Mouse (Mus musculus): ENCODE data around the gene Dzank1.

The Dzank1 gene

DNA sequence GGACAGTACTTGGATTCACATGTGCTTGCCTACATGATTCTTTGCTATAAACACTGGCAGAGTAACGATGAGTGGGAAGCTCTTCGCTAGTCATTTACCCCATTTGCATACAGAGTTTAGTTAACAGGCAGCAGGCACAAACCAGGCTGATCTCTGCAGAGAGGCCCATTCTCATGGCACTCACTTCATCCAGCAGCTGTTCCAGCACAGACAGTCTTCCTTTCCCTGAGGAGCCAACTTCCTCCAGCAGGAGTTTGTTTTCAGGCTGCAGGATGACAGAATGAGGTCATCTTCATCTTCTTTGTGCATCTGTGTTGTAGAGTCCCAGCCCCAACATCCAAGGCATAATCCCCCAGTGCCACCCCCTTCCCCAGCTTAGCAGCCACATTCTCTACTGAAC, 47.8 kb downstream of the Dzank1 start:
- in situ Hi-C loops (cut with MboI; ENCODE audit: unreplicated experiment in 2 of 2): no loop called here

DNA sequence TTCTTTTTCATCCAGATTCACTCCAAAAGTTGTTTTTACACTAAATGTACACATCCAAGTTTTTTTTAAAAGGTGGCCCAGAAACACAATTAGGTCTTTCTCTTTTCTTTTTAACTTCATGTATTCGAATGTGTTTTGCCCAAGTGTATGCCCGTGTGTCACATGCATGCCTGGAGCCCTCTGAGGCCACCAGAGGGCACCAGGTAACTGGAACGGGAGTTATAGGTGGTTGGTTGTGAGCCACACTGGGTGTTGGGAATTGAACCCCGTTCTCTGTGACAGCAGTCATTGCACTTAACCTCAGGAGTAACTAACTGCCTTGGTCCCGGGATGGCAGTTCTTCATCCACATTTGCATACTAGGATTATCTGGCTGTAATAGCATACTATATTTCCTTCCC, 60.0 kb downstream of the Dzank1 start:
- in situ Hi-C loops (cut with MboI; ENCODE audit: unreplicated experiment in 2 of 2): loop anchor here (25.0 kb wide), 1 partner anchor 1120 kb away; no protein-coding TSS in a partner anchor

DNA sequence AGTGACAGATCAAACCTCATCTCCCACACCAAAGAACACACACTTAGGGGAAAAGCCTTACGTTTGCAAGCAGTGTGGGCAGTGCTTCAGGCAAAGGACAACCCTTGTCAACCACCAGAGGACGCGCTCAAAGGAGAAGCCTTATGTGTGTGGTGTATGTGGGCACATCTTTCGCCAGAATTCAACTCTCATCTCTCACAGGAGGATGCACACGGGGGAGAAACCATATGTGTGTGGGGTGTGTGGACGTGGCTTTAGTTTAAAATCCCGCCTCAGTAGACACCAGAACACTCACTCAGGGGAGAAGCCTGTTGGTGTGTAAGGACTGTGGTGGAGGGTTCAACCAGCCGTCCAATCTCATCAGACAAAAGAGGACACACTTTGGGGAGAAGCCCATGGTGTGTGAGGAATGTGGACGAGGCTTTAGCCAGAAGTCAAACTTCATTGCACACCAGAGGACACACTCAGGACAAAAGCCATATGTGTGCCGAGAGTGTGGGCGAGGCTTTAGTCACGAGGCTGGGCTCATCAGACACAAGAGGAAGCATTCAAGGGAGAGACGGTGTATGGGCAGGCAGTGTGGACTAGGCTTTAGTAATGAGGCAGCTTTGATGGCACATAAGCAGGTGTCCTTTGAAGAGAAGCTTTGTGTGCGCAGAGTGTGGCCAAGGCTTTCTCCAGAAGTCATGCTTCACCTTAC, 61.2 kb downstream of the Dzank1 start:
- in situ Hi-C loops (cut with MboI; ENCODE audit: unreplicated experiment in 2 of 2): loop anchor here (25.0 kb wide), 1 partner anchor 1121 kb away; no protein-coding TSS in a partner anchor

DNA sequence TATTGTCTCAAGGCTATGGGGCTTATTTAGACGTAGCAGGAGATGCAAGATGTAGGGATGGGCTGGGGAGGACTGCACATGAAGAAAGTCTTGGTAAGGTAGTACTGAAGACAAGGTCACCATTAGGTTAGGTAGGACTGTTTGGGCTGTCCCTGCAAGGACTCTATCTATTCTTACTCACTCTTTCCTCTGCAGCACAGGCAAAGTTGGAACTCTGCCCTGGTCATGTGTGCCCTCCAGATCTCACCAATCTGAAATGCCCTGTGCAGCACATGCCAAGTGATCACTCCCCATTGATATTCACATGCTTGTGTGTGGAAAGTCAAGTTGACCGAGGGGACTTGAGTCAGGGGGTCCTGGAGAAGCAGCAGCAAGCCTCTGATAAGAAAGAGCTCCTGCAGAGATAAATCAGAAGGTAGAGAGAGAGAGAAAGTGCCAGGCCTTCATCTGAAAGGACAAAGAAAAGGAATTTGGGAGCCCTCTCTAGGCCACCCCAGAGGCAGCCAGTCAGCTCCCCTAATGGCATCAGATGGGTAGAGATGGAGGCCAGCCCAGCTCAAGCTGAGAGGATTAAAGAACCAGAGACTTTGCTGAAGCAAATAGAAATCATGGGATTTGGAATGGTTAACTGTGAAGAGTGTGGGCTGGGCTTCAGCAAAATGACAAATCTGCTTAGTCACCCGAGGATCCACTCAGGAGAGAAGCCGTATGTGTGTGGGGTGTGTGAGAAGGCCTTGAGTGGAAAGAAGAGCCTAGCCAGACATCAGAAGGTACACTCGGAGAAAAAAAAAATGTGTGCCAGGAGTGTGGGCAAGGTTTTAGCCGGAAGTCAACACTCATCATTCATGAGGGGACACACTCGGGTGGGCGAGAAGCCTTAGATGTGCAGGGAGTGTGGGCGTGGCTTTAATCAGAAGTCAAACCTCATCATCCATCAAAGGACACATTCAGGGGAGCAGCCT, 62.1 kb downstream of the Dzank1 start:
- in situ Hi-C loops (cut with MboI; ENCODE audit: unreplicated experiment in 2 of 2): loop anchor here (25.0 kb wide), 1 partner anchor 1122 kb away; no protein-coding TSS in a partner anchor

DNA sequence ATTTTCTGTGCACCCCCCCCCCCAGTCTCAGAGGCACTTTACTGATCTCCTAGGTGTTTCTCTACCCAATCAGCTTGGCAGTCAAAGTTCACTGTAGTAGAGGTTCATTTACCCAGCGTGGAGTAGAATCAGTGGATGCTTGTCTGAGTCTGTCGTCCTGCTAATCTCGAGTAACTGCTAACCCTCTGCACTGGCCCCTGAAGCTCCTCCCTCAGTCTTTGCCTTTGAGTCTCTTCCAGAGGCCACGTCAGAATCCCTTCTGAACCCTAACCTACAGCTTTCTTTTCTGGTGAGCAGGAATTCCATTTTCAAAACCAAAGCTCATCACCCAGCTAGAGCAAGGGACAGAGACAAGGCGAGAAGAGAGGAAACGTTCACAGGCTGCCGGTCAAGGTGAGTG, 63.0 kb downstream of the Dzank1 start:
- in situ Hi-C loops (cut with MboI; ENCODE audit: unreplicated experiment in 2 of 2): loop anchor here (25.0 kb wide), 1 partner anchor 1123 kb away; no protein-coding TSS in a partner anchor

DNA sequence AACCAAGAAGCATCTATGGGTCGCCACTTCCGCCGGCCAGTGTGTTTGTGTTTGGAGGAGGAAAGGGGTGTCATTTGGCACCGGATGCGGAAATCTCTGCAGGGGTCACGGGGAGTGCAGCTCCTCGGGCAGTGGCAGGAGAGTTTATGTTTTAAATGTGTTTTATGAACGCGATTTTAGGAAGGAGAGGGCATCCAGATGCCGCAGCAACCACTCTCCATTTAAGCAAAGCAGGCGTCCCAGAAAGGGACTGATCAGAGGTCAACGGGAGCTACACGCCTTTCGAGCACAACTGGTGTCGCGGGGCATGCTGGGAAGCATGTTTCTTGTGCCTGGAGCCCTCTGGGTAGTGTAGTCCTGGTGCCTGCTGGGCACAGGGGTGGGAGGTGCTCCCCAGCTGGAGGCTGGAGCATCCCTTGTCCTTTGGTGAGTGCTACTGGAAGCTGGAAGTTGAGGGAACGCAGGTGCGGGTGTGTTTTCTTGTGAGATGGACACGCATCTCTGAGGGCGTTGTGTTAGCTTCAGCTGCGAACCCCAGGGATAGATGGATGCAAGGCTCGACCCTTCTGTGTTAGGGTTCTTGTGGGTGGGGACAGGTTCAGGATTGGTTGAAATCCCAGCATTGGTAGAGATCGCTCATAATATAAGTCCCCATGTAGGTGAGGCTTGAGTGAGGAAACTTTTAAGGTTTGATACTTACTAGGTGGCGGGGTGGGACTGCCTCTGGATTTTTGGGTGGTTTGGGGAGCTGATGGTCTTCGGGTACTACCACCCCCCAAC, 68.0 kb downstream of the Dzank1 start:
- in situ Hi-C loops (cut with MboI; ENCODE audit: unreplicated experiment in 2 of 2): loop anchor here (25.0 kb wide), 1 partner anchor 1128 kb away; no protein-coding TSS in a partner anchor

DNA sequence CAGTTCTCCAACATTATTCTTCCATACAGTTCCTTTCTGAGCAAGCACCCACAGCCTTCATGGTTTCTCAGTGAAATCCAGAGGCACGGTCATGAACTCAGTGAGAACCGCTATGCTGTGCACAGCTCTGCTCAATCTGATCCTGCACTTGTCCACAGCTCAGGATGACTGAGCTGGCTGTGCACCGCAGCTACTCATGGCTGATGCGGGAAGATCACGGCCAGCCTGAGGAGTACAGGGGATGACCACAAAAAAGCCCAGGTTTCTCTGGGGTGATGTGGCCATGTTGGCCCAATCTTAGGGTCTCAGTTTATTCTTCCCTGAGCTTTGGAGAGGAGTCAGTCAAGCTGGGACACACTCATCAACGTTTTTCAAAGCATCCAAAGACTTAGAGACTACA, 68.9 kb downstream of the Dzank1 start:
- in situ Hi-C loops (cut with MboI; ENCODE audit: unreplicated experiment in 2 of 2): loop anchor here (25.0 kb wide), 1 partner anchor 1129 kb away; no protein-coding TSS in a partner anchor

DNA sequence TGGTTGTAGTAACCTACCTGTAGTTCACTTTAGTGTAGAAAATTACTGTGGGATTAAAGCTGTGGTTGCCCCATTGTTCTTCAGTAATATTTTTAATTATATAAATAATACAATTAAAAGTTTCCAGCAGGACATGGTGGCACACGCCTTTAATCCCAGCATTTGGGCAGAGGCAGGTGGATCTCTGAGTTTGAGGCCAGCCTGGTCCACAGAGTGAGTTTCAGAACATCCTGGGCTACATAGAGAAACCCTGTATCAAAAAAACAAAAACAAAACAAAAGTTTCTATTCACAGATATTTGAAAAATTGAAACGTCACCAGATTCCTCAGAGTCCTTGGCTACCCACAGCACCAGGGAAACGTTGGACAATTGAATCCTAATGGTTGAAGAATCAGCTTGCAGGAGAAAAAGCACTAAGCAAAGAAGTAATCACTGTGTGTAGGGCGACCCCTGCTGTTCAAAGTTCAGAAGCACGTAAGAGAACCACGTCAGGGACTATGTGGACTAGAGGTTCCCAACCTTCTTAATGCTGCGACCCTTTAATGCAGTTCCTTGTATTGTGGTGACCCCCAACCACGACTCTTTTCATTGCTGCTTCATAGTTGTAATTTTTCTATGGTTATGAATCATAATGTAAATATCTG, 74.7 kb downstream of the Dzank1 start:
- in situ Hi-C loops (cut with MboI; ENCODE audit: unreplicated experiment in 2 of 2): loop anchor here (5.0 to 25.0 kb wide), 3 partner anchors 615 to 1340 kb away; no protein-coding TSS in a partner anchor

DNA sequence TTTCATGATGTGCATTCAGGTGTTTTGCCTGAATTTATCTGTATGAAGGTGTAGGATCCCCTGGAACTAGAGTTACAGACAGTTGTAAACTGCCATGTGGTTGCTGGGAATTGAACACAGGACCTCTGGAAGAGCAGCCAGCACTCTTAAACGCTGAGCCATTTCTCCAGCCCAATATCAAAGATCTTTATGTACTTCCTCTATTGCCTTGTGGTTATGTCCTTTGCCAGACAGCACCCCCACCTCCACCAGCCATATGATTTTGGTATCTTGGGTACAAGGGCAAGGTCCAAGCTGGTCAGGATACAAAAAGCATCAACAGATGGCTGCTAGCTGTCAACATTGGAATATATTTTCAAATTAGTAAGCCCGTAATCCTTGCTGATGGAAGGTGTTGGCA, 76.8 kb downstream of the Dzank1 start:
- in situ Hi-C loops (cut with MboI; ENCODE audit: unreplicated experiment in 2 of 2): loop anchor here (5.0 to 25.0 kb wide), 3 partner anchors 613 to 1338 kb away; no protein-coding TSS in a partner anchor

DNA sequence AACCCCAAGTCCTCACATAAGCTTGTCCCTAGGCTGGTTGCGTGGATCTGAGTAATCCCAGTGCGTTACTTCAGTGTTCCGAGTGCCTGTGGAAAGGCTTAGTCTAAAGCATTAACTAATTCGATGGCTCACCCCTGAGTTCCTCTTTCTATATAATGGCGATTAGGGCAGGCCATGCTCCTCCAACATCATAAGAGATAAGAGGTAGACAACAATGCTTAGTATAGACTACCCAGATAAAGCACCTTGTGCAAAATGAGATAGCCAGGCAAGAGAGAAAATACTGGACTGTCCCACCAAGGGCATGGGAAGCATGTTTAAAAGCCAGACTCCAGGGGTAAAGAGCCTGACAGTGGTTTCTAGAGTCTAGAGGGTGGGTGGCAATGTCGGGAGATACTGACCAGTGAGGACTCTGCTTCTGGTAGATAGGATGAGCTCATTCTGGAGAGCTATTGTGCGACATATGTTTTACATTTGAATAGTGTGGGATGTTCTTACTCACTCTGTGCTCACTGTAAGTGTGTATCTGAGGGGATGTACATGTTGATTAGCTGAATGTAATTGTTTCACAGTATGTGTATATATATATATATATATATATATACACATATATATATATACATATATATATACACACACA, 80.7 kb downstream of the Dzank1 start:
- in situ Hi-C loops (cut with MboI; ENCODE audit: unreplicated experiment in 2 of 2): no loop called here

DNA sequence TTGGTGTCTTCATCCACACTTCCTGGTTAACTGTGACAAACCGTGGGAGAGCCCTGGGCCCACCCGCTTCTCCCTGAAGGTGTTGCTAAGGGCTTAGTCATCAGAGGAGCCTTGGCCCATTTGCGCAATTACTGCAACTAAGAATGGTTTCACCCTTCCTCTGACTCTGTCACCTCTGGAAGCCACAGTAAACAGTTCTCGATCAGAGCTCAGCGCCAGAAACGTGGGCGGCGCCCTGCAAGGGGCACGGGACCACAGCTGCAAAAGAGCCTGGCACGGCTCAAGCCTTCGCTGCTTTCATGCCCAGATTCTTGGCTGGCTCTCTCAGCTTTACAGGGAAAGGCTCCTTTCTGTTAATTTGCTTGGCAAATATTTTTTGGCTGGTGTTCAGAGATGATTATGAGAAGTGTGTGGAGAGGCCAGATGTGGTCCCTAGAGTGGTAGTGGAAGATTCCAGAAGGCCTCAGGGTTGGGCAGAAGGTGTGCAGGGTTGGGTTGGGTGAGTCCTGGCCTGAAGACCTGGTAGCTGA, 85.8 kb downstream of the Dzank1 start:
- in situ Hi-C loops (cut with MboI; ENCODE audit: unreplicated experiment in 2 of 2): no loop called here

DNA sequence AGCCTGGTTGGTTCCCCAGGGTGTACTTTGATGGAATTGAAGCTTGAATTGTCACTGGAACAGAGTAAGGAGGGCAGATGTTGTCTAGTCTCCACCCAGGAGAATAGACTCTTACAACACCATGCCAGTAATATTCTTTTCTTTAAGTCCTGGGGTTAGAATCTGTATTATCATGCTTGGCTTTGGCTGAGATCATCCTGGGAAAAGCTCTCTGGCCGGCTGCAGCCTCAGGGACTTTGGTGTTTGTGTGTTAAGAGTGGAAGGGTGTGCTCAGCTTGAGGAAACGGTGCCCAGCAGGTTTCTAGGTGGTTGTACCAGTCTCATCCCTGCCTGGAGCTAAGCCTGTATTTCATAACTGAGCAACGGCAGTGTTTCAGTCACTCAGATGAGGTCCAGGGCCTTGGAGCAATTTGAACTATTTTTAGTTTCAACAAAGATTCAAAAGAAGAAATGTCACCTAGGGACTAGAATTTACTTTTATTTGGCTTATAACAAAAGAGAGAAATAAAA, 88.0 kb downstream of the Dzank1 start:
- in situ Hi-C loops (cut with MboI; ENCODE audit: unreplicated experiment in 2 of 2): no loop called here

DNA sequence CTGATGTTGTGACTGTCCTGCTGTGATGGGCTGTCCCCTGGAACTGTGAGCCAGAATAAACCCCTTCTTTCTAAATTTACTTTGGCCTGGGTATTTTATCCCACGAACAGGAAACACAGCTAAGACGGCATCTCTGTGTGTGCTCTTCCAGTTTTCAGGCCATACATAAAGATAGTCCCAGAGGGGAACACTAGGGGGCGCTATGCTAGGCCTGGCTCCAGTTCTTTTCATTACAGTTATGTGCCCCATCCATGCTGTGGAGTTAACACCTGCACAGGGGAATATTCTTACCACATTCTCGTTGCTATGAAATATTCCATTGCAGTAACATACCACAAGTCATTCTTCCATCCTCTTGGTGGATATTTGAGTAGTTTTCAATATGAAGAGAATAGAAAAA, 88.8 kb downstream of the Dzank1 start:
- in situ Hi-C loops (cut with MboI; ENCODE audit: unreplicated experiment in 2 of 2): no loop called here

DNA sequence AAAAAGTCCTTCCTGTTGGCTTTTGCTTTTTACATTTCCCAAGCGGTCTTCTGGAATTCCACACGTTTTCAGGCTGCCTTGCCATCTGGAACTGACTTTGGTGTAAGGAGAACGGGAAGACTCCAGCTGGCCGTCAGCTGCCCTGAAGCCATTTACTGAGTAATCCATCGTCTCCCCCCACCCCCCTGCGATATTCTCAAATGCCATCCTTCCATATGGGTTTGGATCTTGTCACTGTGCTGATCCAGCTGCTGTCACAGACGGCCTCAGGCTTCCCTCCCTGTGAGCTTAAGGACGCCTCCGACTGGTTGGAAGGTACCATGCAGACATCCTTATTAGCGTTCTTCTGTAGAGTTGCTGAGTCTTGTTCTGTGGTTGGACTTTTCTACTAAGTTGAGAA, 91.5 kb downstream of the Dzank1 start:
- in situ Hi-C loops (cut with MboI; ENCODE audit: unreplicated experiment in 2 of 2): no loop called here

DNA sequence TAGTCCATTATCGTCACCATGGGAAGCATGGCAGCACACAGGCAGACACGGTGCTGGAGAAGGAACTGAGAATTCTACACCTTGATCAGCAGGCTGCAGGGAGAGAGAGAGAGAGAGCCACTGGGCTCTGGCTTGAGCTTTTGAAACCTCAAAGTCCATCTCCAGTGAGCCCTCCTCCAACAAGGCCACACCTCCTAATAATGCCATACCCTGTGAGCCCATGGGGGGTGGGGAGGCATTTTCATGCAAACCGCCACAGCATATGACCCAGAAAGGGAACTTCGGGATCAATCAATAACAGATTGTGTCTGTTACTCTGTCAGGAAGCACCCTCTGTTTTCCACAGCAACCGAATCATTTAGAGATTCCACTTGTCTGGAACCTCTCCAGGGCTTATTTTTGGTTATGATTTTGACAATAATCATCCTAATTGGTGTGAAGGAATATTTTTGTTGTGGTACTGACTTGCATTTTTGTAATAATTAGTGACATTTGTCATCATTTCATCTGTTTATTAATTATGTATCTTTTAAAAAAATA, 95.9 kb downstream of the Dzank1 start:
- in situ Hi-C loops (cut with MboI; ENCODE audit: unreplicated experiment in 2 of 2): no loop called here

DNA sequence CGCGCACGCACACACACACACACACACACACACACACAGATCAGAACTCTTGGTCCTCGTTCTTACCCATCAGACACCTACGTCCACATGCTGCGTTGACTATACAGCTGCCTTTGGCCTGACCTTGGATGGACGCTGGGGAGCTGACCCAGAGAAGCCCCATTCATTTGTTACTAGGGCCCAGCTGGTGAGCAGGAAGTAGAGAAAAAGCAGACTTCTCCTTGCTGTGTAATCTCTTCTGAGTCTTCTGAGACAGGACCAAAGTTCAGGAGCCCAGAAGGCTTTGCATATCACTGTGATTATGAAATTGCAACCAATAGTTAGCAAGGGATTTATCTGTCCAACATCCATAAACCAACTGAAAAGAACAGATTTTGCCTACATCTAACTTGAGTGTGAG, 98.0 kb downstream of the Dzank1 start:
- in situ Hi-C loops (cut with MboI; ENCODE audit: unreplicated experiment in 2 of 2): no loop called here

DNA sequence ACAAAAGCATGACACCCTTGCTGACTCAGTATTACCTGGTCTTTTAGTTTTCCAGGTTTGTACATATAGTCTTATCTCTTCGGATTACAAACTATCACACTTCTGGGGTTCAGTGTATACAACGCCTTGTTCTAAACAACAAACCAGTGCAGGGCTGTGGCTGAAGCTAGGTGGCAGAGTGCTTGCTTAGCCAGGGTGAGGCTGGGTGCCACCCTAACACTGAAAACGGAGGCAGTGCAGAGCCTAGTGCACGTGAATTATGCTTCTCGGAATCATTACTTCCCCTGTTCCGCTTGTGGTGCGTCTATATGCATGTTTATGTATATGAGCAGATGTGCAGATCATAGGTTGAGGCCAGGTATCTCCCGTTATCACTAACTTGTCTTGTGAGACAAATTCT, 98.6 kb downstream of the Dzank1 start:
- in situ Hi-C loops (cut with MboI; ENCODE audit: unreplicated experiment in 2 of 2): no loop called here

DNA sequence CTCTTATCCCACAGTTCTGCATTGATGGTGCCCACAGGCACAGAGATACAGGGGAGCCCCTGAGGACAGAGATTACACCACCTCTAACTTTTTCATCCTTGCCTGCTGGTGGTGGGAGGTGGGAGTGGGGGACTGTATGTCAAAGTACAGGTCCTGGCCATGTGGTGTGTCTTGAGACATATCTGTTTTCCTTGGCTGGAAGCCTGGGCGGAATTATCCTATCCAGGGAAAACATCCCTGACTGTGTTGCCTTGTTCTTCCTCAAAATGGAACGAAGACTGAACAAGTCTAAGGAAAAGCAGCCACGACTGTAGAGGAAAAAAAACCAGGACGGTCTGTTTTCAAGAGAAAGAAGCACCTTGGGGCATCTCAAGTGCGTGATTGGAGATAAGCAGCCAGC, 99.4 kb downstream of the Dzank1 start:
- in situ Hi-C loops (cut with MboI; ENCODE audit: unreplicated experiment in 2 of 2): no loop called here

DNA sequence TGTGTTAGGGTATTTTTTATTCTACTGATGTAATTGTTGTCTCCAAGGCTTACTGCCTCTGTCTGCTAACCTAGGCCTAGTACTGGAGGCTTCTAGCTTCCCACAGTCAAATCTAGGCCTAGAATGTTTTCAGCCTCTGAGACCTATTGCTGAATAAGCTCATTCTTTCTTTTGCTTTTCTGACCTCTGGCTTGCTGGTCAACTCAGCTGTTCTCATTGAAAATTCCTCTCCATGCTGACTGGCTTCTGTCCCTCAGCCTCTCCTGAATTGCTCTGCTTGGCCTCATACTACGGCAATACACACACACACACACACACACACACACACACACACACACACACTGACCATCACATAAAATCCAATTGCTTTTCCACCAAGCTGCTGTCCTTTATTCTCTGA, 101.5 kb downstream of the Dzank1 start:
- in situ Hi-C loops (cut with MboI; ENCODE audit: unreplicated experiment in 2 of 2): no loop called here
